Mouse (Mus musculus) embryo, embryonic 10.5 days (tissue): ENCODE data around the gene Ccdc58.
"Not testable (repeated sequence)": the region's sequence is repeated elsewhere in the genome, so short reads cannot be mapped to it uniquely, and the experiment has no call there.

Source experiments
- DNase-seq: peaks from one replicate; pipeline ENCODE4 v3.0.0-alpha.2; 2015; ENCODE audit warnings: low spot score

Gene Ccdc58

GRCm38 (mm10) chr16:36074772-36075171 is 3.3 kb downstream of the Ccdc58 start:
- DNase-seq: no peak

- DNase-seq: no peak
Observed at GRCm38 (mm10) chr16:36079916-36080315, 8.4 kb downstream of the Ccdc58 start.

GRCm38 (mm10) chr16:36087846-36088245 is 16.4 kb downstream of the Ccdc58 start:
- DNase-seq: no peak

GRCm38 (mm10) chr16:36089065-36089464 is 17.6 kb downstream of the Ccdc58 start:
- no peak for DNase-seq

GRCm38 (mm10) chr16:36089850-36090616 is 18.5 kb downstream of the Ccdc58 start:
- DNase-seq: no peak

GRCm38 (mm10) chr16:36090785-36091509 is 19.5 kb downstream of the Ccdc58 start:
- no peak for DNase-seq

- DNase-seq: no peak
Observed at GRCm38 (mm10) chr16:36094079-36094478, 22.6 kb downstream of the Ccdc58 start.

- not testable (repeated sequence) for DNase-seq
Observed at GRCm38 (mm10) chr16:36097813-36098499, 26.5 kb downstream of the Ccdc58 start.

- no peak for DNase-seq
Observed at GRCm38 (mm10) chr16:36101526-36101925, 30.0 kb downstream of the Ccdc58 start.

- DNase-seq: no peak
Observed at GRCm38 (mm10) chr16:36102211-36102610, 30.7 kb downstream of the Ccdc58 start.

GRCm38 (mm10) chr16:36111486-36111885 is 40.0 kb downstream of the Ccdc58 start:
- DNase-seq: not testable (repeated sequence)

GRCm38 (mm10) chr16:36115751-36116150 is 44.3 kb downstream of the Ccdc58 start:
- not testable (repeated sequence) for DNase-seq

- DNase-seq: no peak
Observed at GRCm38 (mm10) chr16:36128092-36128491, 56.6 kb downstream of the Ccdc58 start.

GRCm38 (mm10) chr16:36131141-36131540 is 59.7 kb downstream of the Ccdc58 start, which contains the start of gene Csta1:
Gene Csta1 (minus strand): TSS chr16:36131241.
- no peak for DNase-seq

GRCm38 (mm10) chr16:36138201-36138600 is 66.7 kb downstream of the Ccdc58 start:
- DNase-seq: no peak
